19 mouse cellular contexts compared by ENCODE assay signal in genomic region chr1:46888726-46889125, GRCm38 (mm10). TPM values are rescaled to one million over a fixed set of nuclear protein-coding genes. Genes with fewer than 3 reads are reported as not detected.
A peak's percentile ranks its signal among the peaks of the same experiment; 100 is the strongest.
DNase-seq lines count a peak whose midpoint lies in the region; ATAC-seq lines count a peak whose summit lies in the region.
"Had no signal": no experiment of that assay in that cellular context is flagged by ENCODE, and none has a peak within 500 bp of the region (broad histone marks: within the 10 kb centered on the region; RNA-seq: fewer than 3 reads in every experiment).

No protein-coding gene starts in this region.

- peaks cover 29% of the 10 kb centered on the region for H3K4me1 ChIP-seq in heart, embryonic 12.5 days (replicated peaks)
- H3K4me1 ChIP-seq in lung, embryonic 15.5 days, result peaks cover 15% of the 10 kb centered on the region; the same call in 1 of the 2 replicates
- H3K4me1 ChIP-seq in embryonic facial prominence, embryonic 15.5 days, result no peaks in the 10 kb centered on the region
- peaks cover 5% of the 10 kb centered on the region; the same call in 1 of the 2 replicates for H3K4me1 ChIP-seq in stomach, embryonic 15.5 days
- H3K4me1 ChIP-seq: hindbrain, embryonic 15.5 days had no signal

- H3K9ac ChIP-seq in heart, embryonic 12.5 days, result no peak overlapping the region
- H3K9ac ChIP-seq in lung, embryonic 15.5 days, result no peak overlapping the region
- no peak overlapping the region for H3K9ac ChIP-seq in embryonic facial prominence, embryonic 15.5 days
- H3K9ac ChIP-seq in stomach, embryonic 15.5 days, result no peak overlapping the region
- H3K9ac ChIP-seq: hindbrain, embryonic 15.5 days; liver, postnatal 0 days had no signal

- no peak for ATAC-seq in heart, embryonic 12.5 days (ENCODE audit: insufficient number of reproducible peaks, low FRiP score)
- ATAC-seq in lung, embryonic 15.5 days (ENCODE audit: borderline replicate concordance, extremely low read depth, low FRiP score, low TSS enrichment), result no peak
- ATAC-seq in embryonic facial prominence, embryonic 15.5 days (ENCODE audit: insufficient number of reproducible peaks, low FRiP score, low TSS enrichment, low read depth), result no peak
- ATAC-seq in stomach, embryonic 15.5 days (ENCODE audit: insufficient read depth, low FRiP score, low read depth), result no peak
- ATAC-seq: liver, postnatal 0 days had no signal

- H3K4me2 ChIP-seq in heart, embryonic 12.5 days, result no peak overlapping the region
- 0 out of 2 replicates have a peak overlapping the region, but pooled peaks have one; percentile 36 for H3K4me2 ChIP-seq in lung, embryonic 15.5 days
- H3K4me2 ChIP-seq in embryonic facial prominence, embryonic 15.5 days (replicated peaks), result peak overlapping the region; percentile 12; the same call in 1 of the 2 replicates
- H3K4me2 ChIP-seq in stomach, embryonic 15.5 days, result 0 out of 2 replicates have a peak overlapping the region, but pooled peaks have one; percentile 29
- H3K4me2 ChIP-seq: hindbrain, embryonic 15.5 days had no signal

- H3K4me3 ChIP-seq in heart, embryonic 12.5 days, result no peak overlapping the region
- no peak overlapping the region for H3K4me3 ChIP-seq in lung, embryonic 15.5 days
- no peak overlapping the region for H3K4me3 ChIP-seq in embryonic facial prominence, embryonic 15.5 days (replicated peaks)
- H3K4me3 ChIP-seq in stomach, embryonic 15.5 days (replicated peaks), result no peak overlapping the region
- H3K4me3 ChIP-seq: hindbrain, embryonic 15.5 days; myocyte had no signal

- intact Hi-C loops in heart, postnatal 36 days (cut with DNase I), result no loop called here

- no peak for DNase-seq in heart, postnatal 36 days
- no peak for DNase-seq in lung, postnatal 14 days
- no peak for DNase-seq in cerebellum, adult 8-10 months
- DNase-seq in gastrocnemius, postnatal 4 days (ENCODE audit: low spot score in 2 of 2), result no peak
- DNase-seq: adrenal gland, adult 2 months; cerebellum, adult 11 months; gastrocnemius, postnatal 14 days; kidney, adult 2 months; kidney, postnatal 4 days; liver; liver, postnatal 0 days; midbrain, embryonic 14.5 days had no signal

- H3K27ac ChIP-seq in heart, embryonic 12.5 days (ENCODE audit: poor library complexity, severe bottlenecking), result peak overlapping the region; percentile 27
- peak overlapping the region; percentile 76 for H3K27ac ChIP-seq in lung, embryonic 15.5 days
- peak overlapping the region; percentile 51; the same call in 1 of the 2 replicates for H3K27ac ChIP-seq in embryonic facial prominence, embryonic 15.5 days (replicated peaks)
- peak overlapping the region; percentile 82 for H3K27ac ChIP-seq in stomach, embryonic 15.5 days
- H3K27ac ChIP-seq: hindbrain, embryonic 15.5 days had no signal

- H3K36me3 ChIP-seq in heart, embryonic 12.5 days, result no peaks in the 10 kb centered on the region
- no peaks in the 10 kb centered on the region for H3K36me3 ChIP-seq in lung, embryonic 15.5 days
- H3K36me3 ChIP-seq in embryonic facial prominence, embryonic 15.5 days, result no peaks in the 10 kb centered on the region
- H3K36me3 ChIP-seq in stomach, embryonic 15.5 days, result no peaks in the 10 kb centered on the region
- H3K36me3 ChIP-seq: hindbrain, embryonic 15.5 days had no signal

- WGBS in heart, embryonic 12.5 days, result 38% methylated on average over 4 of the region's 4 CpGs
- WGBS in lung, embryonic 15.5 days, result 18% methylated on average over 4 of the region's 4 CpGs
- WGBS in embryonic facial prominence, embryonic 15.5 days, result 27% methylated on average over 4 of the region's 4 CpGs
- WGBS in stomach, embryonic 15.5 days, result 25% methylated on average over 4 of the region's 4 CpGs

- no peaks in the 10 kb centered on the region for H3K27me3 ChIP-seq in heart, embryonic 12.5 days (replicated peaks)
- H3K27me3 ChIP-seq in lung, embryonic 15.5 days, result no peaks in the 10 kb centered on the region
- H3K27me3 ChIP-seq in embryonic facial prominence, embryonic 15.5 days, result no peaks in the 10 kb centered on the region
- no peaks in the 10 kb centered on the region for H3K27me3 ChIP-seq in stomach, embryonic 15.5 days (replicated peaks)
- H3K27me3 ChIP-seq: CH12.LX; hindbrain, embryonic 15.5 days had no signal

- H3K9me3 ChIP-seq in heart, embryonic 12.5 days (replicated peaks), result no peaks in the 10 kb centered on the region
- H3K9me3 ChIP-seq in lung, embryonic 15.5 days, result no peaks in the 10 kb centered on the region
- H3K9me3 ChIP-seq in embryonic facial prominence, embryonic 15.5 days (replicated peaks), result no peaks in the 10 kb centered on the region
- H3K9me3 ChIP-seq in stomach, embryonic 15.5 days, result no peaks in the 10 kb centered on the region
- H3K9me3 ChIP-seq: hindbrain, embryonic 15.5 days had no signal

RNA-seq across cellular contexts. Expression of gene Slc39a10, which starts 3.9 kb away (rescaled TPM):
- 38.7 and 41.8 TPM in 2 replicates for polyA plus RNA-seq in heart, embryonic 12.5 days (2016; fragmentation: Nextera tagmentation; extraction: Ambion mirVana)
- total RNA-seq in heart, postnatal 36 days (2021), result 1 to 10 TPM; 7.0 to 8.8 TPM
- polyA plus RNA-seq in lung, embryonic 15.5 days (2015; fragmentation: Nextera tagmentation; extraction: Ambion mirVana), result 41.3 and 42.7 TPM in 2 replicates
- 47.0 and 49.9 TPM in 2 replicates for polyA plus RNA-seq in embryonic facial prominence, embryonic 15.5 days (2015; fragmentation: Nextera tagmentation; extraction: Ambion mirVana)
- 41.5 and 44.4 TPM in 2 replicates for polyA plus RNA-seq in stomach, embryonic 15.5 days (2015; fragmentation: Nextera tagmentation; extraction: Ambion mirVana)
- 10 to 100 TPM; 14.5 to 16.7 TPM for total RNA-seq in gastrocnemius, postnatal 4 days (2021)

Comparison
In these comparisons a context has a peak if more than half of its experiments do, and no peak if none do; other contexts are left out.
1. H3K27ac ChIP-seq: peak in every context shown above with its lines; median percentile 82 in stomach, embryonic 15.5 days; 76 in lung, embryonic 15.5 days; 51 in embryonic facial prominence, embryonic 15.5 days; 27 in heart, embryonic 12.5 days.